Mouse (Mus musculus): ENCODE data around the gene 1700001L19Rik.

The 1700001L19Rik gene

GRCm38 (mm10) chr13:68622792-68623191 is 25.6 kb downstream of the 1700001L19Rik start:
- DNase-seq = no peak

GRCm38 (mm10) chr13:68627041-68627440 is 29.8 kb downstream of the 1700001L19Rik start:
- DNase-seq = no peak

GRCm38 (mm10) chr13:68642786-68643185 is 45.6 kb downstream of the 1700001L19Rik start:
- DNase-seq = no peak

Measured in kidney, postnatal 25 days (tissue).